Mouse (Mus musculus): ENCODE measurements around the gene Rad51ap2. TPM values are rescaled to one million over a fixed set of nuclear protein-coding genes. Genes with fewer than 3 reads are reported as not detected.

The Rad51ap2 gene
- not detected for polyA plus RNA-seq (2017; shearing (Covaris generic))

DNA sequence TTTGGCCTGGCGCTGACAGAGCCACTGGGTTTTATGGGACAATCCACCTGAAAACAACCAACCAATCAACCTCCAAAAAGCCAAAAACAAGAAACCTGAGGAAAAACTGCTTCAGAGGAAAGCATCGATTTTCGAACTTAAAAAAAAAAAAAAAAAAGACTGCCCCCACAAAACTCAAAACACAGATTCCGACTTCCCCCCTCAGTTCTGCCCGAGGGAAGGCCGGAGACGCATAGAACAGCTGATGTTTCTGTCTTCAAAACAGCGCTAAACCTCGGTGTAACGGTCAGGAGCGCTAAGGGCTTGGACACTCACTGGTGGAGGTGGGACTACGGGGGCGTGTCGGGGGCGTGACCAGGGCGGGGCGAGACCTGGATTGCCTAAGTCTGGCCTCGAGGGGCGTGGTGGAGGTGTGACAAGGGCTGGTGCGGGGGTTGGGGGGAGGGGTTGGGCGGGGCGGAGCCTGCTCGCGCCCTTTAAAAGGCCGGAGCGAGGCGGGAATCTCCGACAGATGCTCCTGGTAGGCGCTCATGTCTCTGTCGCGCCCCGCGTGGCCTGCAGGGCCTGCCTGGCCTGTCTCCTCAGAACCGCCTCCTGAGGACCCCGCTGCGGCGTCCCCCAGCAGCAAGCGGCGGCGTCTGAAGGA is at the start of gene Rad51ap2:
Gene Rad51ap2 (plus strand): TSS at position 531 of the 646 bp plus-strand sequence.

DNA sequence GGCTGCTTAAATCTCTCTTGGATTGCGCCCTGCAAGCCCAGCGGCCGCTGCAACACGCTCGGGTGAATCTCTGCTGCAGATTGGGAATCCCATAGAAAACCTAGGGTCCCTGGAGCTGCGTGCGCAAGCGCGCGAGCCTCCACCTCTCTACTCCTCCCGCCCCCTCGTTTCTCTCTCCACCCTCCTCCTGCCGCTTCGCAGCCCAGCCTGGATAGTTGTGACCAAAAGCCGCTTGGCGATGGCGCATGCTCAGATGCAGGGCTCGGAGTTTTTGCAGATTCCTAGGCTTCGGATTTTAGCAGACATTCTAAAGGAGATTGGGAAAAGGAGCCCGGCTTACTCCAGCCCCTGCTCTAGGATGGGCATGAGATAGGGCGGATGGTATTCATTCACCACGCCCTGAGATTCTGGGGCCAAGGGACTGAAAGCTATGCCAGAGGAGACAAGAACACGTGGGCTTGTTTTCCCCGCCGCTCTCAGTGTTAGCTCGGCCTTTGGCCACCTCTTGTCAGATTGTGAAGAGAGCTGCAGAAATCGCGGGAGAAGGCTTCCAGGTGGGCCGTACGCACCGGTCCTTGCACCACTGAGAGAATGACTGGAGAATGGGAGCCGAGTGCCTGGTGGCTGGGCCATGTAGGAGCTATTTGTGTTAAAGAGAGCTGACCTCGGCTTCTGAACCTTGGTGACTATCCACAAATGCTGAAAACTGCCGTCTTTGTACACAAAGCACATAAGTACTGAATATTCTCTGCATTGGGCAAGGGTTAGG is 19.2 kb upstream of the Rad51ap2 start, which contains the start of gene Vsnl1:
Gene Vsnl1 (minus strand): TSS at position 117 of the 769 bp plus-strand sequence.

Other genes starting within 250 kb of the Rad51ap2 start
- gene Msgn1, start 247.1 kb upstream of the Rad51ap2 start, polyA plus RNA-seq (2017; shearing (Covaris generic)): not detected
- gene Gen1, start 190.3 kb upstream of the Rad51ap2 start, polyA plus RNA-seq (2017; shearing (Covaris generic)): 1.1 TPM
- gene Smc6, start 190.2 kb upstream of the Rad51ap2 start, polyA plus RNA-seq (2017; shearing (Covaris generic)): 191 TPM
- not detected for gene Vsnl1, start 19.5 kb upstream of the Rad51ap2 start, polyA plus RNA-seq (2017; shearing (Covaris generic))